Mouse (Mus musculus) midbrain, postnatal 0 days (tissue): ENCODE measurements at regions not wholly inside any gene's neighbourhood (a gene's known extent, or its start where the extent isn't known, plus 50 kb on each side); places are given as distances from the start of the nearest gene placed in this dataset.
A peak's percentile ranks its signal among the peaks of the same experiment; 100 is the strongest.

Experiments used
- ATAC-seq: fragments of 200-750 bp; cut with Nextera tagmentation; 2 replicates; pipeline ENCODE4 v1.8.0; 2017; ENCODE audit warnings: moderate number of reproducible peaks, mild to moderate bottlenecking, moderate TSS enrichment, moderate library complexity; ENCODE audit not compliant: low FRiP score
- DNase-seq: peaks from one replicate; pipeline ENCODE4 v3.0.0-alpha.2; 2015; ENCODE audit warnings: low spot score
- H3K27ac ChIP-seq: fragments of 300-500 bp; sonication (generic); 2 replicates; pipeline ENCODE4 v1.5.1; 2014; ENCODE audit warnings: low read depth, mild to moderate bottlenecking, low read length, mixed read lengths
- H3K27me3 ChIP-seq: fragments of 300-500 bp; sonication (generic); 2 replicates; pipeline ENCODE4 v1.6.1; 2014; ENCODE audit warnings: low read length, control low read depth, mixed read lengths; ENCODE audit not compliant: insufficient read depth
- H3K36me3 ChIP-seq: fragments of 300-500 bp; sonication (generic); 2 replicates; pipeline ENCODE4 v1.6.1; 2014; ENCODE audit warnings: low read length, control low read depth, mixed read lengths; ENCODE audit not compliant: insufficient read depth
- H3K4me1 ChIP-seq: fragments of 300-500 bp; sonication (generic); 2 replicates; pipeline ENCODE4 v1.6.1; 2014; ENCODE audit warnings: mild to moderate bottlenecking, control low read depth, antibody characterized with exemption, low read length, mixed read lengths; ENCODE audit not compliant: insufficient read depth
- H3K4me2 ChIP-seq: fragments of 300-500 bp; sonication (generic); 2 replicates; pipeline ENCODE4 v1.6.1; 2014; ENCODE audit warnings: low read depth, mild to moderate bottlenecking, low read length, mixed read lengths; ENCODE audit not compliant: poor library complexity, severe bottlenecking
- H3K4me3 ChIP-seq: fragments of 300-500 bp; sonication (generic); 2 replicates; pipeline ENCODE4 v1.5.1; 2014; ENCODE audit warnings: low read depth, mild to moderate bottlenecking, low read length, moderate library complexity
- H3K9ac ChIP-seq: fragments of 300-500 bp; sonication (generic); replicated peaks from 2 replicates; pipeline ENCODE4 v1.6.1; 2014; ENCODE audit warnings: mild to moderate bottlenecking, low read length, moderate library complexity, mixed read lengths; ENCODE audit not compliant: poor library complexity, severe bottlenecking
- H3K9me3 ChIP-seq: fragments of 300-500 bp; sonication (generic); 2 replicates; pipeline ENCODE4 v1.6.1; 2016; ENCODE audit warnings: low read length, control low read depth
- CTCF ChIP-seq: IDR thresholded peaks from 2 replicates; pipeline ENCODE4 v1.5.1; 2016; ENCODE audit warnings: antibody characterized with exemption, mild to moderate bottlenecking
- WGBS: fragments of 180-500 bp; shearing (Covaris S2); extraction: QIAGEN DNeasy Blood & Tissue Kit; methylation state at CpG from one replicate; pipeline ENCODE4 v1.1.7; 2014; 5-methylcytosine and 5-hydroxymethylcytosine counted together

- Histone ChIP-seq H3K9ac (no peak overlapping the region), H3K27ac (no peak overlapping the region), H3K4me2 (no peak overlapping the region), H3K9me3 (no peaks in the 10 kb centered on the region), H3K4me3 (no peak overlapping the region), H3K27me3 (no peaks in the 10 kb centered on the region; the same call in 1 of the 2 replicates), H3K4me1 (no peaks in the 10 kb centered on the region), H3K36me3 (no peaks in the 10 kb centered on the region)
- DNase-seq = peak; percentile 58
- TF ChIP-seq CTCF = no peak
- ATAC-seq = no peak
- WGBS = 68% methylated on average over 15 of the region's 15 CpGs
Observed at GRCm38 (mm10) chr8:115428528-115429290, 278.9 kb downstream of the Maf start.

GRCm38 (mm10) chr8:115428022-115428421 lies 279.6 kb downstream of the Maf start:
- no peaks in the 10 kb centered on the region for H3K36me3 ChIP-seq
- no peak for DNase-seq
- no peak overlapping the region for H3K4me3 ChIP-seq
- H3K27me3 ChIP-seq = no peaks in the 10 kb centered on the region; the same call in 1 of the 2 replicates
- no peak overlapping the region for H3K4me2 ChIP-seq
- ATAC-seq = no peak
- no peaks in the 10 kb centered on the region for H3K9me3 ChIP-seq
- no peaks in the 10 kb centered on the region for H3K4me1 ChIP-seq
- H3K27ac ChIP-seq = no peak overlapping the region
- no peak for TF ChIP-seq CTCF
- WGBS = 81% methylated on average over 2 of the region's 2 CpGs
- no peak overlapping the region for H3K9ac ChIP-seq

GRCm38 (mm10) chr8:115427490-115427889 lies 280.1 kb downstream of the Maf start:
- DNase-seq (no peak), ATAC-seq (no peak)
- Histone ChIP-seq H3K36me3 (no peaks in the 10 kb centered on the region), H3K4me1 (no peaks in the 10 kb centered on the region), H3K27me3 (no peaks in the 10 kb centered on the region; the same call in 1 of the 2 replicates), H3K4me2 (no peak overlapping the region), H3K9me3 (no peaks in the 10 kb centered on the region), H3K4me3 (no peak overlapping the region), H3K9ac (no peak overlapping the region), H3K27ac (no peak overlapping the region)
- TF ChIP-seq CTCF = no peak
- WGBS = 65% methylated on average over 3 of the region's 3 CpGs

- Histone ChIP-seq H3K4me3 (no peak overlapping the region), H3K9ac (no peak overlapping the region), H3K4me1 (no peaks in the 10 kb centered on the region), H3K36me3 (no peaks in the 10 kb centered on the region), H3K4me2 (no peak overlapping the region), H3K27ac (no peak overlapping the region), H3K27me3 (no peaks in the 10 kb centered on the region; the same call in 1 of the 2 replicates), H3K9me3 (no peaks in the 10 kb centered on the region)
- DNase-seq (no peak), ATAC-seq (no peak)
- no peak for TF ChIP-seq CTCF
- WGBS = 84% methylated on average over 3 of the region's 3 CpGs
Observed at GRCm38 (mm10) chr8:115426543-115426942, 281.1 kb downstream of the Maf start.

- no peak overlapping the region for H3K9ac ChIP-seq
- no peaks in the 10 kb centered on the region for H3K36me3 ChIP-seq
- DNase-seq (no peak), ATAC-seq (no peak)
- no peak overlapping the region for H3K4me2 ChIP-seq
- H3K27me3 ChIP-seq = no peaks in the 10 kb centered on the region; the same call in 1 of the 2 replicates
- no peaks in the 10 kb centered on the region for H3K9me3 ChIP-seq
- no peaks in the 10 kb centered on the region for H3K4me1 ChIP-seq
- WGBS = 64% methylated on average over 2 of the region's 2 CpGs
- peak; percentile 52 for TF ChIP-seq CTCF
- H3K27ac ChIP-seq = no peak overlapping the region
- H3K4me3 ChIP-seq = no peak overlapping the region
Observed at GRCm38 (mm10) chr8:115425360-115425759, 282.2 kb downstream of the Maf start.

GRCm38 (mm10) chr8:115423682-115424081 lies 283.9 kb downstream of the Maf start:
- DNase-seq = no peak
- no peak for ATAC-seq
- H3K36me3 ChIP-seq = no peaks in the 10 kb centered on the region
- TF ChIP-seq CTCF = no peak
- no peak overlapping the region for H3K27ac ChIP-seq
- H3K4me2 ChIP-seq = no peak overlapping the region
- WGBS = 79% methylated on average over 2 of the region's 2 CpGs
- H3K9ac ChIP-seq = no peak overlapping the region
- no peak overlapping the region for H3K4me3 ChIP-seq
- H3K9me3 ChIP-seq = no peaks in the 10 kb centered on the region
- H3K4me1 ChIP-seq = no peaks in the 10 kb centered on the region
- H3K27me3 ChIP-seq = no peaks in the 10 kb centered on the region; the same call in 1 of the 2 replicates
